Mouse (Mus musculus): ENCODE results near the gene Abcc8.

DNA sequence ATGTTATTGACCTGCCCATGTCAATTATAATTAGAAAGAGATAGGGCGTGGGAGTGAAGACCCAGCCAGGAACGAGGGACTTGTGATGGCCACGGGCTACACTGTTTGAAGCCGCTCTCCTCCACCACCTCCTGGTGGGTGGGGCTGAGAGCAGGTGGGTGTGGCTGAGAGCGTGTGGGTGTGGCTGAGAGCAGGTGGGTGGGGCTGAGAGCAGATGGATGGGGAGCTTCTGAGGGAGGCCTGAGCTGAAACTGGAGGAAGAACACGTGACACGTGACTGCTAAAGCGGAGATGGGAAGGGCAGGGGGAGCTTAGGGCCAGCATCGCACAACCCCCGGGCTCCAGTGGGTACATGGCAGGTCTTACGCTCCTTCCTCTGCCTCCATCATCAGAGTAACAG lies 38.6 kb upstream of the Abcc8 start:
- TF ChIP-seq POLR2A (IDR thresholded peaks at IDR 0.05; ENCODE audit: borderline replicate concordance, low read depth, low read length) (no peak), CTCF (IDR thresholded peaks at IDR 0.05; ENCODE audit: low read depth, low read length) (no peak)
